Mouse (Mus musculus): ENCODE data around the gene Ccr1. TPM values are rescaled to one million over a fixed set of nuclear protein-coding genes. Genes with fewer than 3 reads are reported as not detected.

Ccr1 gene
- polyA plus RNA-seq, 1 experiment from 2014 or later, result 0.51 TPM

Other genes with a start within 250 kb of the Ccr1 start
- 0.23 and 0.33 TPM in 2 replicates for gene Cxcr6, start 162.2 kb downstream of the Ccr1 start, polyA plus RNA-seq (2014; fragmentation: Nextera tagmentation; extraction: Ambion mirVana)
- gene Fyco1, start 116.8 kb downstream of the Ccr1 start, polyA plus RNA-seq (2014; fragmentation: Nextera tagmentation; extraction: Ambion mirVana), result 7.3 and 12.1 TPM in 2 replicates
- 0.04 TPM in 1 of 2 replicates, not detected in the other for gene Xcr1, start 106.7 kb downstream of the Ccr1 start, polyA plus RNA-seq (2014; fragmentation: Nextera tagmentation; extraction: Ambion mirVana)
- not detected in 2 replicates for gene Ccr1l1, start 9.7 kb upstream of the Ccr1 start, polyA plus RNA-seq (2014; fragmentation: Nextera tagmentation; extraction: Ambion mirVana)
- not detected in 2 replicates for gene Ccr3, start 53.3 kb upstream of the Ccr1 start, polyA plus RNA-seq (2014; fragmentation: Nextera tagmentation; extraction: Ambion mirVana)
- gene Ccr2, start 133.3 kb upstream of the Ccr1 start, polyA plus RNA-seq (2014; fragmentation: Nextera tagmentation; extraction: Ambion mirVana), result 0.24 and 0.28 TPM in 2 replicates
- 0.31 TPM in 1 of 2 replicates, not detected in the other for gene Ccr5, start 152.9 kb upstream of the Ccr1 start, polyA plus RNA-seq (2014; fragmentation: Nextera tagmentation; extraction: Ambion mirVana)

All from limb, embryonic 11.5 days (tissue).